Mouse (Mus musculus): Measurements from ENCODE around the gene Ect2l. TPM values are rescaled to one million over a fixed set of nuclear protein-coding genes. Genes with fewer than 3 reads are reported as not detected.
"Not testable (repeated sequence)": the region's sequence is repeated elsewhere in the genome, so short reads cannot be mapped to it uniquely, and the experiment has no call there.

Gene Ect2l
- total RNA-seq, 2 experiments from 2014 or later = 0.21 to 0.22 TPM

- no peak for DNase-seq (ENCODE audit: low spot score in 2 of 2)
Measured at GRCm38 (mm10) chr10:18193221-18193620, 17.5 kb downstream of the Ect2l start.

DNA sequence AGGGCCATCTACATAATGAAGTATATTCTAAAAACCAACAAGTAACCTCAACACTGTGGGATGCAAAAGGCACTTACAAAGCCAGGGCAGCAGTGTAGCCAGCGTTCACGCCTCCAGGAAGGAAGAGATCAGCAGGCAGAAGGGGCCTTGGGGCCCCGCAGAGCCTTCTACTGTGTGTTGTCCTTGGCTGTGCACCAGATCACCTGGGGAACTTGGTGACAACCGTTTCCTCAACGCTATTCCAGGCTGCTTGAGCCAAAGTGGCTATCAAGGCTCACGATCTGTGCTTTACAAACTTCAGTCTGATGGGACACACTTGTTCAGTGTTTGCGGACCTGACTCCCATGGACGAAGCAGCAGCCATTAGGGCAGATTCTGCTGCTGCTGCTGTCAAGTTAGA, 19.0 kb downstream of the Ect2l start:
- no peak for DNase-seq (ENCODE audit: low spot score in 2 of 2)

DNA sequence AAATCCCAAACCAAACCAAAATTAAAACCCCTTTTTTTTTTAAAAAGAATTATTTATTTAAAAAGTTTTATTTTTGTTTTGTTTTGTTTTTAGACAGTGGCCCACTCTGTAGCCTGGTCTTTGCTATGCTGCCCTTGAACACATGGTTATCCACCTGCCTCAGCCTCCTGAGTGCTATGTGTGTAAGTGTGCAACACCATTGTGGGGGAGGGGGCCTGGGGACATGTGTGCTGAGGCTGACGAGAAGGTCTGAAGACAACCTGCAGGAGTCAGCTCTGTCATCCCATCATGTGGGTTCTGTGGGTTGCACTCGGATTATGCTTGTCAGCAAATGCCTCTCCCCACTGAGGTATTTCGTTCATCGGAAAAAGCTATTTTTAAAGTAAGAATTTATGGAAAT, 21.2 kb downstream of the Ect2l start:
- DNase-seq (ENCODE audit: low spot score in 2 of 2) = no peak

DNA sequence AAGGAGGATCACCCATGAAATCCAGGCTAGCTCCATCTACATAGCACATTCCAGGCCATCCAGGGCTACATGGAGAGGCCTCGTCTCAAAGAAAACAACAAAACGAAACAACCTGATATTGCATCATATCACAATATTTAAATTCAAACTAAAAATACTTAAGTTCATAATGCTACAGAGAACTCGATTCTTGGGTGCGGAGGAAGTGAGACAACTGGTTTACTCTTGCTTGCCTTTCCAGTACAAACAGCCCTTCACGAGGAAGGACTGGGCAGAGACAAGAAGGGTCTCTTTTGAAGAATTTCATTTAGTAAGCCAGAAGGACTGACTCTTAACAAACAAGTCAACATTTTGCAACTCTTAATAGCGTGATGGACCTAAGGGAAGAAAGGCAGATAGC, 22.1 kb downstream of the Ect2l start:
- no peak for DNase-seq (ENCODE audit: low spot score in 2 of 2)

GRCm38 (mm10) chr10:18182246-18182645, 28.4 kb downstream of the Ect2l start:
- no peak for DNase-seq (ENCODE audit: low spot score in 2 of 2)

DNA sequence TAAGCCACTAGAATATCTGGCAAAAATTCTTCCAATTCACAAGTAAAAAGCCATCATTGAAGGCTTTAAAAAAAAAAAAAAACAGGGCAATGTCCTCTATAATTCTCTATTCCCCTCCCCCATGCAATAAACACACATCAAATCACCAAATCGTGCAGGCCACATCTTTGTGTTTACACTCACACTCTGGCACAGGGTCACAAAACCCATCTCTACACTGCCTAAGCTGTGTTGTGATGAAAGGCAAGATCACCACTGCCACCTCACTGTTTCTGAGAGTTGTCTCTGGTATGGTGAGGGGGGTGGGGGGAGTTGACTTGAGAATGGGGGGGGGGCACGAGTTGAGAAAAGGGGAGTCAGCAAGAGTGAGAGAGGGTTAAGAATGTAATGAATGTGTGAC, 33.4 kb downstream of the Ect2l start:
- DNase-seq (ENCODE audit: low spot score in 2 of 2) = no peak

GRCm38 (mm10) chr10:18176722-18177121, 34.0 kb downstream of the Ect2l start:
- no peak for DNase-seq (ENCODE audit: low spot score in 2 of 2)

GRCm38 (mm10) chr10:18175087-18175486, 35.6 kb downstream of the Ect2l start:
- DNase-seq (ENCODE audit: low spot score in 2 of 2) = no peak

GRCm38 (mm10) chr10:18162435-18162971, 48.2 kb downstream of the Ect2l start:
- no peak for DNase-seq (ENCODE audit: low spot score in 2 of 2)

DNA sequence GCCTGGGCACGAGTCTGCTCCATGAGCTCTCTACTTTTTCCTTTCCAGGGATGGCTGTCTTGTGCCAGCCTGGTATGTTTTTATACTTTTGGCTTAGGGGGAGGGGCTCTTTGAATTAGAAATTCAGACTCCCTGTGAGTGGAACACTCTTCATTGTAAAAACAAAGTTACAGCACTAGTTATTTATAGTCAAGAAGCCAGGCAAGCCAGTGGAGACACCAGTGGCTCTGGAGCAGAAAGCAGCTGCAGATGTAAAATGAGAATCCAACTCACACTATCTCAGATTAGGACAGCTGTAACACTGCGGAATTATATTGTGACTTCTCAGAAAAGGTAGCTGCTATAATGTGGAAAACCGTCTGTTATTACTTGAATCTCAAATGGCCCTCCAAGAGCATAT, 63.5 kb downstream of the Ect2l start:
- DNase-seq (ENCODE audit: low spot score in 2 of 2) = no peak

DNA sequence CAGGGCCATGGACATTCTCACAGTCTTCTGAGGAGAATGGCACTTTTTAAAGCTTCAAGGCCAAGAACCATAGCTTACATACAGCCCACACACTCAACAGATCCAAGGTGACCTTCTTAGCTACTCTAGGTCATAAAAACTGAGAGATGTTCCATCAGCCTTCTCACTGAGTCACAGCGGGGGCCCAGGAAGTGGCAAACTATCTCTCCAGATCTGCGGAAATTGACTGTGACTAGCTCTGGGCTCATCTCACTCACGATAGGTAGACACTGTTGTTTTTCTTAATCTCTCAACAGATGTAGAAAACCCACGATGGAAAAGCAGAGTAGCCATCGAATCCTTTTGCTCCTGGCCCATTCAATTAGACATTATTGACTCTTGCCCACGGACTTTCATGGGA, 68.5 kb downstream of the Ect2l start:
- no peak for DNase-seq (ENCODE audit: low spot score in 2 of 2)

GRCm38 (mm10) chr10:18141389-18141788, 69.3 kb downstream of the Ect2l start:
- DNase-seq (ENCODE audit: low spot score in 2 of 2) = no peak

GRCm38 (mm10) chr10:18139615-18140014, 71.1 kb downstream of the Ect2l start:
- no peak for DNase-seq (ENCODE audit: low spot score in 2 of 2)

- DNase-seq (ENCODE audit: low spot score in 2 of 2) = not testable (repeated sequence)
Measured at GRCm38 (mm10) chr10:18138853-18139503, 71.7 kb downstream of the Ect2l start.

- DNase-seq (ENCODE audit: low spot score in 2 of 2) = no peak
Measured at GRCm38 (mm10) chr10:18131666-18132650, 78.7 kb downstream of the Ect2l start.

- no peak for DNase-seq (ENCODE audit: low spot score in 2 of 2)
Measured at GRCm38 (mm10) chr10:18130276-18130675, 80.4 kb downstream of the Ect2l start.

GRCm38 (mm10) chr10:18118336-18118735, 92.4 kb downstream of the Ect2l start:
- DNase-seq (ENCODE audit: low spot score in 2 of 2) = no peak

DNA sequence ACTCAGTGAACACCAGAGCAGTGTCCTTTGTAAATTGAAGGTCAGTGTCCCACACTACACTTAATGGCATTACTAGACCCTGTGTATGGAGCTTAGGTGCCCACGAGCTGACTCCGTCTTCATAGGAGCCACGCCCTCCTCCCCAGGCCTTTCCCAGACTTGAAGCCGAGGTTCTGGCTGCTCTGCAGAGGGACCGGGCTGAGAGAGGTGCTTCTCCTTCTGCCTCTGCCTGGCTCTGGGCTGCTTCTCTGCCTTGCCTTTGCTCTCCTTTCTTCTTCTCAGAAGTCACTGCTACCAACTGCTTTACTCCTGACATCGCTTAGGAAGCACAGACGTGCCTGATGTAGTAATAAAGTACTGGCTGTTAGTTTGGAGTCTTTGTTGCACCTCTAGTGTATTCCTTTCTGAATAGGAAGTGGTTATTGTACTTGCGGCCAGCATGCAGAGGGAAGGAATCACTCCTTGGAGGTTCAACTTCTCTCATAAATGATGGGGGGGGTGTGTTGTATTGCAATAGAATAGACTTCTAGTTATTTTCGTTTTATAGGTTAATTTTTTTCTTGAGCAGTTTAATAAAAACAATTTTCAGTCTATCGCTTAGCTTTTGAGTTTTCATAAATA, 97.1 kb downstream of the Ect2l start:
- DNase-seq (ENCODE audit: low spot score in 2 of 2) = no peak

DNA sequence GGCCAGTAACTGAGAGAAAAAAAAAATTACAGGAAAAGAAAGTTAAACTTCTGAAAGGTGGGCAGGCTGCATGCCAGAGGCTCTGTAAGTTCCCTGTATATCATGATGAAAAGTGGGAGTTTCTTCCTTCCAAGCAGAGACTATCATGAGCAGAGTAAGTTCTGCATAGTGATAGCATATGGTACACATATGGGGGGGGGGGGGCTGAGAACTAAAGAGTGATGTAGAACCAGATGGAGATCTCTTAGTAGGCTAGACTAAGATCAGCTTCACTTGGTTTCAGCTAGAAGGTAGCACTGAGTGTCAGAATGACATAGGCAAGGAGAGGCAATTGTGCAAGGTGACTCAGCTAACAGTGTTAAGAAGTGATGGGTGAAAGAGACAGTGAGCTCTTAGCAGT, 99.8 kb downstream of the Ect2l start:
- DNase-seq (ENCODE audit: low spot score in 2 of 2) = no peak

- no peak for DNase-seq (ENCODE audit: low spot score in 2 of 2)
Measured at GRCm38 (mm10) chr10:18107471-18107870, 103.2 kb downstream of the Ect2l start.

- DNase-seq (ENCODE audit: low spot score in 2 of 2) = no peak
Measured at GRCm38 (mm10) chr10:18102166-18102565, 108.5 kb downstream of the Ect2l start.

GRCm38 (mm10) chr10:18090691-18091090, 120.0 kb downstream of the Ect2l start:
- DNase-seq (ENCODE audit: low spot score in 2 of 2) = no peak
